Mouse (Mus musculus) skeletal muscle tissue, adult 2 months (tissue): ENCODE measurements around the gene Fnbp1.
"Not testable (repeated sequence)": the region's sequence is repeated elsewhere in the genome, so short reads cannot be mapped to it uniquely, and the experiment has no call there.

Experiments
- DNase-seq: peaks from one replicate; pipeline ENCODE4 v3.0.0-alpha.2; 2012; ENCODE audit warnings: low read depth, low spot score

The Fnbp1 gene

DNA sequence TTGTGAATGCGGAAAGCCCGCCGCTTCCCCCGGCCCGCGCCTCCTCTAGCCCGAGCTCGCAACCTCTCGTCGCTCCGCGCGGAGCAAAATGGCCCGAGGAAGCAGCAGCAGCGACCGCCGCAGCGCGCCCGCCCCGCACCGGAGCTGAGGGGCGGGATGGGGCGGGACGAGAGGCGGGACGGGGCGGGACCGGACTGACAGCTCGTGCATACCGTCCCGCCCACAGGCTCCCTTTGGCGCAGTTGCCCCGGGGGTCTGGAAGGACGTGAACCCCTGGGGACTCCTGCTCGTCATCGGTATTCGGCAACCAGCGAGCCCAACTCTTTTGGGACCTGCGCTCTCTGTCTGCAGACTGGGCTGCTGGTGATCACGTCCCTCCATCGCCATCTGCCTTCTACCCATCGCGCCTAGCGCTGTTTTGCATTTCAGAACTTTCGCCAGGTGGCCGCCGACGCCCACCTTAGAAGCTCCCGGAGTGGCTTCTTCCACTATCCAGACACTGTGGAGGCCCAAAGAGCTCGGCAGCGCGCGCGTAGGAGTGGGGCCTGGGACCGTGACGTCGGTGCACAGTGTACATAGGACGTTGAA lies at the start of gene Fnbp1:
TSS of gene Fnbp1 (minus strand) at position 142 of the 588 bp plus-strand sequence.
- DNase-seq: peak; percentile 73

- no peak for DNase-seq
Observed at GRCm38 (mm10) chr2:31189654-31190053, 47.8 kb upstream of the Fnbp1 start.

DNA sequence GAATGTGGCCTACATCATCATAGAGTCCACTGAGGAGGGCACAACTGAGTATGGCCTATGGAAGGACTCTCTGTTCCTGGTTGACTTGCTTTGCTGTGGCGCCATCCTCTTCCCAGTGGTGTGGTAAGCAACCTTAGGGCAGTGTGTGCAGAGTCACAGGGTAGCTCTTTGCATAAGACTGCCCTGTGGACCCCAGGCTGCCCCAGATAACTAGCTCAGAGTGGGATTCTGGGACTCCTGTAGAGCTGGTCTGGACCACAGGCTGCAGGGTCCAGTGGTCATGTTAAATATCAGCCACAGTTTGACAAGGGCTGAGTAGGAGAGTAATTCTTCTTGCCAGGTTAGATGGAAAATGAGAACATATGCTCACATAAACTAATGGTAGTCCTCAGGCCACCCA lies 46.9 kb upstream of the Fnbp1 start:
- no peak for DNase-seq

GRCm38 (mm10) chr2:31183830-31184229 lies 42.0 kb upstream of the Fnbp1 start:
- no peak for DNase-seq

DNA sequence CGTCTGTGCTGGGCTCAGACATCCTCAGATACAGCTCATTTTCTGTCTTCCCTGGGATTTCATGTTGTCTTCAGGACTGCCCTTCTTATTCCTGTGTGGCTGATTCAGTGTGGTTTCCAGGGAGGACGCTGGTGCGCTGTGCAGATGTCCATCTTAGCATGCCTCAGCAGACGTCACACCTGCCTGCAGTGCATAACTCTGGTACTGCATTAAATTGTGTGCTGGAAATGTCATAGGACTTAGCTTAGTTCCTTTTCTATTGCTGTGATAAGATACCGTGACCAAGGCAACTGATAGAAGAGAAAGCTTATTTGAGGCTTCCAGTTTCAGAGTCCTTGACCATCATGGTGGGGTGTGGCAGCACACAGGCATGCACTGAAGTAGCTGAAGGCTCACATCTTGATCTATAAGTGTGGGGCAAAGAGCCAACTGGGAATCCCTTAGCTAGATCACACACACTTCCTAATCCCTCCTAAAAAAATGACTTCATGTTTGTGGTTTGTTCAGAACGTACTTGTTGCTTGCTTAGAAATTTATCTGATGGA lies 41.0 kb upstream of the Fnbp1 start:
- no peak for DNase-seq

DNA sequence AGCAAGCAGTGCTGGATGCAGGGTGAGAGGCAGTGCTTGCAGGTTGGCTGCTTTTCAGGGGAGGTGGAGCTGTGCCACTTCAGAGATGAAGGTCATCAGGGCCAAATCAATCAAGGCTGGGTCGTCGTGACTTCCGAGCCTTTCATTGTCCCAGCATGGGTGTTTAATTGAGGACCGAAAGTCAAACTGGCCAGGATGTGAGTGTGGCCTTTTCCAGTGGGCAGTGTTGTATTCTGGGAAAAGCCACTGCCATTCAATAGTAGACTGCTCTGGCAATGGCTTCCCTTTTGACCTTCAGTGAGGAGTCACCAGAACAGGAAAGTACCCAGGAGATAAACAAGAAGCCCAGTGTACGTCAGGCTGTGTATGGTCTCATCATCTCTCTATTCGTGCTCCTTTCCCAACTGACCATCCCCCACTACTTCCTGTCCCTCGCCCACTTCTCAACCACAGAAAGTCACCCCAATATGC lies 38.3 kb upstream of the Fnbp1 start:
- DNase-seq: no peak

DNA sequence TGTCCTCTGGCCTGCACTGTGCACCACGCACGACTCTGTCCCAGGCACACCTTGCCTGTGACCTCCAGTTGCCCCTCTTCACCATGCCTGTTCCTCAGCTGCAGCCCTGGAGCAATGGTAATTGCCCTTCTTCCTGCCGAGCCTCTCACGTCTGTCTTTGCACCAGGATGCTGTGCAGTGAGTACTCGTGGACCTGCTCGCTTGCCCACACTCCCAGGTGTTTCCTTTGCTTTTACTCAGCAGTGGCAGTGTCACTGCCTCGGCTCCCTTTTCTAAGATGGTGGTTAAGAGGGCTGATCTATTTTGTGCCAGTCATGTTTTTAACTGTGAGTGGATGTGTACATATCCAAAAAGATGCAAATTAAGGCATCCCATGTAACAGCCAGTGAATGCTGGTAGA lies 37.7 kb upstream of the Fnbp1 start:
- no peak for DNase-seq

- DNase-seq: not testable (repeated sequence)
Observed at GRCm38 (mm10) chr2:31178593-31178992, 36.8 kb upstream of the Fnbp1 start.

DNA sequence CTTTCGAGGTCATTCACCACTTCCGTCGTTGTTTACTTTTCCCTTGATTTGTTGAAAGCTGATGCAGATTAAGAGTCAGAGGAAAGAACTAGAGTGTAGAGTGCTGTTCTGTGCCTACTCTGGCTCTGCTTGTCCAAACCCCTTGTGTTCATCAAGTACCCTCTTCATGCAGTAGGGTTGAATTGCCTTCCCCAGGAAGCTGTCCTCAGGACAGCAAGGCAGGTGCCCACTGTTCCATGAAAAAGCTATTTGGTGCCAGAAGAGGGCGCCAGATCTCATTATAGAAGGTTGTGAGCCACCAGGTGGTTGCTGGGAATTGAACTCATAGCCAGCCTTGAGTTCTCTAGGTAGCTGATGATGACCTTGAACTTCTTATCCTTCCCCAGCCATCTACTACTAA lies 31.5 kb upstream of the Fnbp1 start:
- DNase-seq: no peak

DNA sequence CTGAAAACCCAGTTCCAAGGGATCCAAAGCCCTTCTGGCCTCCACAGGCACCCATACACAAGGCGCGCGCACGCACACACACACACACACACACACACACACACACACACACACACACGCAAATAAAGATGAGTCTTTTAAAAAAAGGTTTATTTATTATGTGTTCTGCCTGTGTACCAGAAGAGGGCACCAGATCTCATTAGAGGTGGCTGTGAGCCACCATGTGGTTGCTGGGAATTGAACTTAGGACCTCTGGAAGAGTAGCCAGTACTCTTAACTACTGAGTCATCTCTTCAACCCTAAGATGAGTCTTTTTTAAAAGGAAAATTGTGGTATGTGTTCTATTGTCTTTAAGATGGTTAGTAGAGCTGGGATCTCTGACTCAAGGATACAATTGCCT lies 30.7 kb upstream of the Fnbp1 start:
- DNase-seq: no peak

DNA sequence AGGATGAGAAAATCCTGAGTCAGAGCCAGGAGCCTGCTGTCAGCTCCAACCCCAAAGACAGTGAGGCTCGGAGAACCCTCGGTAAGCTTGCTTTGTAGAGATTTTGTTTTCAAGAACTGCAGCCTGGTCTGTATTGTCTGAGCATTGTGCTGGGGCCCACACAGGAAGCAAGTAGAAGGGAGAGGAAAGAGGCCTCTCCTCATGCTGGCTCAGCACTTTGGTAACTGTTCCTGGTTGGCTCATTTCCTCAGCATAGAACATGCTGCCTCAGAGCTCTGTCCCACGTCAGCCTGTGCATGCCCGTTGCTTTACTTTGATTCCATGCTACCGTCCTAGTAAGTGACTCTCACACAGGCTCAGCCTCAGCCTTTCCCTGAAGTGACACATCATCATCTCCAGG lies 30.2 kb upstream of the Fnbp1 start:
- DNase-seq: peak; percentile 27

- DNase-seq: no peak
Observed at GRCm38 (mm10) chr2:31170164-31170563, 28.4 kb upstream of the Fnbp1 start.

- DNase-seq: peak; percentile 25
Observed at GRCm38 (mm10) chr2:31169001-31169400, 27.2 kb upstream of the Fnbp1 start.

GRCm38 (mm10) chr2:31167571-31167970 lies 25.8 kb upstream of the Fnbp1 start:
- DNase-seq: not testable (repeated sequence)

- no peak for DNase-seq
Observed at GRCm38 (mm10) chr2:31165529-31165928, 23.7 kb upstream of the Fnbp1 start.

- DNase-seq: no peak
Observed at GRCm38 (mm10) chr2:31164841-31165455, 23.1 kb upstream of the Fnbp1 start.

DNA sequence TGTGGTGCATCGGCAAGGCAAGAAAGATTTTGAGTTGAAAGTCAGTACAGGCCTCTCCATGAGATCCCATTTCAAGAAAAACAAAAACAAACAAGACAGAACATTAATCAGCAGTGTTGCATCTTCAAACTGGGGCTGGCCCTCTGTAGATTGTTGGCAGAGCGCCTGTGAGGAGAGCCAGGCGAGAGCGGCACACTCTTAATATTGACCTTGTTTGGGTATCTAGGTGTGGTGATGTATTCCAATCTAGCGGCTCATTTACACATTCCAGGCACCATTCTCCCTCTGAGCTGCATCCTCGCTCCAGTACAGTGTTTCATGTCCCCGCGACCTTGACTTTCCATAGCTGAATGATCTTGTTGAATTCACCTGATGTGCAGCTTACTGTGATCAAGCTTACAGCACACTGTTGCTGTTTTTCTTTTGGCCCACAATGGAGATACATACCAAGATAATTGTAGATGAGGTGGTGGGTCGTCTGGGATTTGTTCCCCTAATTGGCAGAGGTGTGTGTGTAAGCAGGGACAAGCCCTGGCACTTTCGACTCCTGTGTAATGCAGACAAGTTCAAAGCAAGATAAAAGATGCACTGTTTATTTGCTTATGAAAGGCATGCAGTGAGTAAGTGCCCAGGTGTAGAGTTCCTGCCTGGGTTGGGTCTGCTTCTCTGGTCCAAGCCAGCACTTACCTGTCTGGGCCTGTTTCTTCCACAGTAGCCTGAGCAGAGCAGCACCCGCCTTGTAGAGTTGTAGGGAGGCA lies 21.7 kb upstream of the Fnbp1 start:
- DNase-seq: no peak

DNA sequence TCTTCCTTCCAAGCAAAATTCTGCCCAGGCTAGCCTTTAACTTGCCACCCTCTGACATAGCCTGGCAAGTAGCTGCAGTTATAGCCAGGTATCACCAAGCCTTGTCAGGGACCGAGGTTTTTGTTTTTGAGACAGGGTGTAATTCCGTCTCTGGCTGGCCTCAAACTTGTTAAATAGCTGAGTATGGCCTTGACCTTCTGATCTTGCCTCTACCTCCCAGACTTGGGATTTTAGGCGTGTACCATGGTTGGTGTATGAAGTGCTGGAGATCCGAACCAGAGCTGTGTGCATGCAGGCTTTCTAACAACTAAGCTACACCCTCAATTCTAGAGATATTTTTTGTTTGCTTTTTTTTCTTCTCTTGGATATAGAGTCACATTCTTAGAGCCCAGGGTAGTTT lies 19.8 kb upstream of the Fnbp1 start:
- DNase-seq: no peak

DNA sequence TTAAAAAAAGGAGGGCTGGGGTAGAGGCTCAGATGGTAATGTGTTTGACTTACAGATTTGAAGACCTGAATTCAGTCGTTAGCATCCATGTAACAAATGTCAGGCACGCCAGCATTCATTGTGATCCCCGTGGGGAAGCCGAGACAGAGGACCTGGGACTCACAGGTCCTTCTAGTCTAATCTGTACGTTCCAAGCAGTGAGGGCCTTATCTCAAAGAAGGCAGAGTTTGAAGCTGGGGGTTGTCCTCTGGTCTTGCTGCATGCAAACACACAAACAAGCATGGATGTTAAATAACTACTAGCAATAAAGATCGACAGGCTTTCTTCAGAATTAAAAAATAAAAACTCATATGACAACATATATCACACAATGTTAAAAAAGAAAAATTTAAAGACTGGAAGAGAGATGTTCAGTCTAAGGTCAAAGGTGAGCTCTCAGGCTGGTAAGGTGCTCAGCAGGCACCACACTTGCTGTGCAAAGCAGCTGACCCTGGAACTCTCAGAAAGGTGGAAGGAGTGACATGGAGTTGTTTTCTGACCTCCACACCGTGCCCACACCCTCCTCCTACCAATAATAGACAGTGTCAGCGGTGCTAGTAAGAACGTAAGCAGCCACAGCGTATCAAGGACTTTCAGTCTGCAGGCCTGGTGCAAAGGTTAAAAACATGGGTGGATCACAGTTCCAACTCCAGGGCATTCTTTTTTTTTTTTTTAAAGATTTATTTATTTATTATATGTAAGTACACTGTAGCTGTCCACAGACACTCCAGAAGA lies 18.5 kb upstream of the Fnbp1 start:
- DNase-seq: no peak

- no peak for DNase-seq
Observed at GRCm38 (mm10) chr2:31156846-31157245, 15.0 kb upstream of the Fnbp1 start.

GRCm38 (mm10) chr2:31151892-31152812 lies 10.3 kb upstream of the Fnbp1 start, which contains the start of gene Gpr107:
Gene Gpr107 (plus strand): TSS chr2:31152316.
- DNase-seq: peak; percentile 69
